Mouse (Mus musculus): ENCODE results near the gene Dcdc2b. TPM values are rescaled to one million over a fixed set of nuclear protein-coding genes. Genes with fewer than 3 reads are reported as not detected.
A peak's percentile ranks its signal among the peaks of the same experiment; 100 is the strongest.

Gene Dcdc2b
- polyA plus RNA-seq (2014; fragmentation: Nextera tagmentation; extraction: Ambion mirVana), result 1.1 and 2.6 TPM in 2 replicates

DNA sequence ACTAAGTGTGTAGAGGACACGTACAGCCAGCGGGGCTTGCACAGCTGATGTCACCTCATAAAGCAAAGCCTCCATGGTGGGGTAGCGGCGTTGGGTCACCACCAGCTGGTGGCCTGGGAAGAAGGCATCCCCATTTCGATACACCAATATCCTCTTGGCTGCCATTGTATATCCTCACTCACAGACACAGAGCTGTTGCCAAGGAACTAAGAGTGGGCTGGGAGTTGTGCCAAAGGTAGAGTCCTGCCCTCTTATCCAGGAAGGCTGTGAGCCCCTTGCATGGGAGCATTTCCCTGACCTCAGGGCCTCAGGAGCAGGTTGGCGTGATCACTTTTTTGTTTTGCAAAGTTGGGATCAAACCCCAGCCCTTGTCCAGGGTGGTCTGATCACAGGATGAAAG, at the start of gene Dcdc2b:
TSS of gene Dcdc2b (minus strand) at position 165 of the 400 bp plus-strand sequence.
- Histone ChIP-seq H3K4me2 (ENCODE audit: low read length) (no peak within 1 kb of the TSS), H3K4me1 (ENCODE audit: control insufficient read depth in 2 of 2, insufficient read depth in 2 of 2, low read length in 2 of 2) (peaks cover 8 to 16% of the 10 kb centered on the region in 2 experiments; a peak in 3 of 4 replicates), H3K27ac (replicated peaks in 1 of 2; ENCODE audit: control insufficient read depth in 1 of 2, insufficient read depth in 1 of 2, low read depth in 2 of 2, low read length in 2 of 2) (0 out of 4 replicates have a peak within 1 kb of the TSS, but pooled peaks have one; percentile 14 to 39), H3K27me3 (ENCODE audit: control insufficient read depth, insufficient read depth, low read length) (no peaks in the 10 kb centered on the region), H3K4me3 (ENCODE audit: control insufficient read depth in 1 of 2, insufficient read depth in 1 of 2, low read depth in 1 of 2, low read length in 2 of 2) (no peak within 1 kb of the TSS), H3K9ac (ENCODE audit: low read length) (no peak within 1 kb of the TSS), H3K36me3 (ENCODE audit: control insufficient read depth, insufficient read depth, low read length) (peaks cover 23% of the 10 kb centered on the region), H3K9me3 (ENCODE audit: control insufficient read depth, low read length) (no peaks in the 10 kb centered on the region)
- ATAC-seq (ENCODE audit: insufficient number of reproducible peaks, insufficient read depth, low FRiP score, low read depth), result no peak
- WGBS, result 71% methylated on average over 6 of the region's 6 CpGs

DNA sequence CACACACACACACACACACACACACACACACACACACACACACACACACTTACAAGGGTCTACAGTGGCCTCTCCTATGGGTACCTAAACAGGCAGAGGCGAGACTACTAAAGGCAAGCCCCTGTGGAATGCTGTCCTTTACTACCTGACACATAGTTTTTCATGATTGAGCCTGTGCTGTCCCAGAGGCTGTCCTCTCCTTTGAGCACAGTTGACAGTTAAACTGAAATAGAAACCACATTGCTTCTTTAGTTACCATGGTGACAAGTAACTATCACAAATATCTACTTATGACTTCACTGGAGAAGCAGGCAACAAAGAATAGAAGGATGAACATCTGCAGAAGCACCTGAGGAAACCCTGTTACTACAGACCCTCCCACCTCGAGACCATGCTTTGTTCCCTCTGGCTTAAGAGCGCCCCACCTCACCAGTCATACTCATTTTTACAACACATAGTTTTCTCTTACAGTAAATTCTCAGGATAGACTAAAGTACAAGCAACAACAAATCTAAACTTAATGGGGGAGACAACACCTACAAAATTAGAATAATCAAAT, 48.3 kb upstream of the Dcdc2b start:
- Histone ChIP-seq H3K27me3 (ENCODE audit: control insufficient read depth, insufficient read depth, low read length) (no peaks in the 10 kb centered on the region), H3K4me1 (ENCODE audit: control insufficient read depth in 2 of 2, insufficient read depth in 2 of 2, low read length in 2 of 2) (no peaks in the 10 kb centered on the region), H3K36me3 (ENCODE audit: control insufficient read depth, insufficient read depth, low read length) (peaks cover 74% of the 10 kb centered on the region), H3K27ac (replicated peaks in 1 of 2; ENCODE audit: control insufficient read depth in 1 of 2, insufficient read depth in 1 of 2, low read depth in 2 of 2, low read length in 2 of 2) (no peak overlapping the region), H3K4me3 (ENCODE audit: control insufficient read depth in 1 of 2, insufficient read depth in 1 of 2, low read depth in 1 of 2, low read length in 2 of 2) (no peak overlapping the region), H3K9ac (ENCODE audit: low read length) (no peak overlapping the region), H3K4me2 (ENCODE audit: low read length) (no peak overlapping the region), H3K9me3 (ENCODE audit: control insufficient read depth, low read length) (no peaks in the 10 kb centered on the region)
- 87% methylated on average over 3 of the region's 3 CpGs for WGBS
- ATAC-seq (ENCODE audit: insufficient number of reproducible peaks, insufficient read depth, low FRiP score, low read depth), result no peak

DNA sequence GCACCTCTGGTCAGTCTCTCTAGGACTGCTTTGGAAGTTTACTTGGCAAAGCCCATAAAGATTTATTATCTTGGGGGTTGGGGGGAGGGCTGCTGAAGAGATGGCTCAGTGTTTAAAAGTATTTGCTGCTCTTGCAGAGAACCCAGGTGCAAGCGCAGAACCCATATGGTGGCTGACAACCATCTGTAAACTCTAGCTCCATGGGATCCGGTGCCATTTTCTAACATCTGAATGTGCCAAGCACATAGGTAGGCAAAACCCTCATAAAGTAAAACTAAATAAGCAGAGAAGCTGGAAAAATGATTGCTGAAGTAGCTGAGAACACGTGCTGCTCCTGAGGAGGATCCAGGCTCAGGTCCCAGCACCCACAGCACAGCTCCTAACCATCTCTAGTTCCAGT, 47.5 kb upstream of the Dcdc2b start:
- Histone ChIP-seq H3K9me3 (ENCODE audit: control insufficient read depth, low read length) (no peaks in the 10 kb centered on the region), H3K27ac (replicated peaks in 1 of 2; ENCODE audit: control insufficient read depth in 1 of 2, insufficient read depth in 1 of 2, low read depth in 2 of 2, low read length in 2 of 2) (no peak overlapping the region), H3K4me2 (ENCODE audit: low read length) (no peak overlapping the region), H3K4me1 (ENCODE audit: control insufficient read depth in 2 of 2, insufficient read depth in 2 of 2, low read length in 2 of 2) (no peaks in the 10 kb centered on the region), H3K4me3 (ENCODE audit: control insufficient read depth in 1 of 2, insufficient read depth in 1 of 2, low read depth in 1 of 2, low read length in 2 of 2) (no peak overlapping the region), H3K36me3 (ENCODE audit: control insufficient read depth, insufficient read depth, low read length) (peaks cover 74% of the 10 kb centered on the region), H3K9ac (ENCODE audit: low read length) (no peak overlapping the region), H3K27me3 (ENCODE audit: control insufficient read depth, insufficient read depth, low read length) (no peaks in the 10 kb centered on the region)
- no peak for ATAC-seq (ENCODE audit: insufficient number of reproducible peaks, insufficient read depth, low FRiP score, low read depth)
- 90% methylated on average over 3 of the region's 3 CpGs for WGBS

DNA sequence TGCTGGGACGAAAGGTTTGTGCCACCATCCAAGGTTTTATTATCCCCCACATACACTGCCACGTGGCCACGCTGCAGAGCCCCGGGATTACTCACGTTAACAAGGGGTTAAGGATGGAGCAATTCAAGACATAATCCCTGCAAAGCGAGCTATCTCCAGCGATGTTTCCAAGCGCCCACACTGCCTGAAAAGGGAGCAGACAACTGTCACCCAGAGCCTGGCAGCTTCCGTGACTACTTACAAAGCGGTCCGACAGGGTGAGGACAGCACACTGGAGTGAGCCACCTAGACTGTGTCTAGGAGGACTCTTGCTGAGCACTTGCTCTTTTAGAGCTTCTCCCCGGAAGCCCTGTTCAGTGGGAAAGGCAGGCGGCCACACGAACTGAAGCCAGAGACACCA, 40.7 kb upstream of the Dcdc2b start:
- Histone ChIP-seq H3K27me3 (ENCODE audit: control insufficient read depth, insufficient read depth, low read length) (no peaks in the 10 kb centered on the region), H3K4me1 (ENCODE audit: control insufficient read depth in 2 of 2, insufficient read depth in 2 of 2, low read length in 2 of 2) (no peaks in the 10 kb centered on the region), H3K9me3 (ENCODE audit: control insufficient read depth, low read length) (no peaks in the 10 kb centered on the region), H3K27ac (replicated peaks in 1 of 2; ENCODE audit: control insufficient read depth in 1 of 2, insufficient read depth in 1 of 2, low read depth in 2 of 2, low read length in 2 of 2) (no peak overlapping the region), H3K4me2 (ENCODE audit: low read length) (no peak overlapping the region), H3K9ac (ENCODE audit: low read length) (no peak overlapping the region), H3K36me3 (ENCODE audit: control insufficient read depth, insufficient read depth, low read length) (peaks cover 97% of the 10 kb centered on the region), H3K4me3 (ENCODE audit: control insufficient read depth in 1 of 2, insufficient read depth in 1 of 2, low read depth in 1 of 2, low read length in 2 of 2) (no peak overlapping the region)
- ATAC-seq (ENCODE audit: insufficient number of reproducible peaks, insufficient read depth, low FRiP score, low read depth), result no peak
- WGBS, result 92% methylated on average over 14 of the region's 14 CpGs

DNA sequence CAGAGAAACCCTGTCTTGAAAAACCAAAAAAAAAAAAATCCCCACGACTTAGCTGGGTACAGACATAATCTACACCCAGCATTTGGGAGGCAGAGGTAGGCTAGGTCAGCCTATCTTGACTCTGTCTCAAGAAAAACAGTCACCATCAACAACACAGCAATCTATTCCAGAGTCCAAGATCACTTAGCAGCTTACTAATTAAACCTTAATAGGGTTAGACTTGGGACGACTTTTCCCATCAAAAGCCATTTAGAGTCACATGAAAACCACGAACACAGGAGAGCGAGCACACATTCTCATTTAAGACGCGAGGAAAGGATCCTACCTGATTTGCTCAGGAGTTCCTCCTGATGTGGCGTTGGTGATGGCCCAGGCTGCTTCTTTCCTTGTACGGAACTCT, 36.3 kb upstream of the Dcdc2b start:
- no peak overlapping the region for H3K4me2 ChIP-seq (ENCODE audit: low read length)
- H3K9me3 ChIP-seq (ENCODE audit: control insufficient read depth, low read length), result no peaks in the 10 kb centered on the region
- H3K4me1 ChIP-seq (ENCODE audit: control insufficient read depth in 2 of 2, insufficient read depth in 2 of 2, low read length in 2 of 2), result no peaks in the 10 kb centered on the region
- H3K27me3 ChIP-seq (ENCODE audit: control insufficient read depth, insufficient read depth, low read length), result no peaks in the 10 kb centered on the region
- H3K9ac ChIP-seq (ENCODE audit: low read length), result no peak overlapping the region
- no peak overlapping the region for H3K4me3 ChIP-seq (ENCODE audit: control insufficient read depth in 1 of 2, insufficient read depth in 1 of 2, low read depth in 1 of 2, low read length in 2 of 2)
- WGBS, result 93% methylated on average over 8 of the region's 8 CpGs
- H3K27ac ChIP-seq (replicated peaks in 1 of 2; ENCODE audit: control insufficient read depth in 1 of 2, insufficient read depth in 1 of 2, low read depth in 2 of 2, low read length in 2 of 2), result no peak overlapping the region
- peaks cover 97% of the 10 kb centered on the region for H3K36me3 ChIP-seq (ENCODE audit: control insufficient read depth, insufficient read depth, low read length)
- ATAC-seq (ENCODE audit: insufficient number of reproducible peaks, insufficient read depth, low FRiP score, low read depth), result no peak

DNA sequence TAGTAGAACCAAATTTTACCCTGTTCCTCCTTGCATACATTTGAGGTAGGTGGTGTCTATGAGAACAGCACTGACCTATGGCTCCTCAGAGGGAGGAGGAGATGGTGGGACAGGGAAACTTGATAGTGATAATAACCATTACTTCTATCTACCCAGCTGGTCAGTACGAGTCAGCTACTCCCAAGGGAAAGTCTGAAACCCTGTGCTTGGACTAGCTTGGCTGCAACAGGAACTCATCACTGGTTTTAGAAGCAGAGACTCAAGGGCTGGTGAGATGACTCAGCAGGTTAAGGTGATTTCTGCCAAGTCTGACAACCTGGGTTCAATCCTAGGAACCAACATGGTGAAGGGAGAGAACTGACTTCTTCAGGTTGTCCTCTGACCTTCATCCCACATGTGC, 34.6 kb upstream of the Dcdc2b start:
- Histone ChIP-seq H3K9ac (ENCODE audit: low read length) (no peak overlapping the region), H3K4me1 (ENCODE audit: control insufficient read depth in 2 of 2, insufficient read depth in 2 of 2, low read length in 2 of 2) (no peaks in the 10 kb centered on the region), H3K27me3 (ENCODE audit: control insufficient read depth, insufficient read depth, low read length) (no peaks in the 10 kb centered on the region), H3K4me3 (ENCODE audit: control insufficient read depth in 1 of 2, insufficient read depth in 1 of 2, low read depth in 1 of 2, low read length in 2 of 2) (no peak overlapping the region), H3K27ac (replicated peaks in 1 of 2; ENCODE audit: control insufficient read depth in 1 of 2, insufficient read depth in 1 of 2, low read depth in 2 of 2, low read length in 2 of 2) (no peak overlapping the region), H3K36me3 (ENCODE audit: control insufficient read depth, insufficient read depth, low read length) (peaks cover 92% of the 10 kb centered on the region), H3K4me2 (ENCODE audit: low read length) (no peak overlapping the region), H3K9me3 (ENCODE audit: control insufficient read depth, low read length) (no peaks in the 10 kb centered on the region)
- 74% methylated on average over 1 of the region's 1 CpGs for WGBS
- no peak for ATAC-seq (ENCODE audit: insufficient number of reproducible peaks, insufficient read depth, low FRiP score, low read depth)

DNA sequence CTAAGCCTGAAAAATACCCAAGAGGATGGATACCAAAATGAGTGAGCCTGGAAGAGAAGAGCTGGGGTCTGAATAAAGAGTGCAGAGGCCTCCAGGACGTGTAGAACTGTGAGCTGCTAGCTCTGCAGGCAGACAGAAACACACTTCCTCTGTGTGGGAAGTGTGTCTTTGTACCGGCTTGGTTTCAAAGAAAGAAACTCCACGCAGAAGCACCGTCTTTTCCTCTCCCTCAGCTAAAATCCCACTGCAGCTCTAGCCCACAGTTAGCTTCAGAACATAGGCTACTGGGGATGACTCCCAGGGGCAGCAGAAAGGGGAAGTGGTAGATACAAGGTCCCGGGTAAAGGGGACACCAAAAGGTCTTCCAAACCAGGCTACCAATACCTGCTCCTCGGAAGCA, 31.1 kb upstream of the Dcdc2b start:
- Histone ChIP-seq H3K27ac (replicated peaks in 1 of 2; ENCODE audit: control insufficient read depth in 1 of 2, insufficient read depth in 1 of 2, low read depth in 2 of 2, low read length in 2 of 2) (no peak overlapping the region), H3K9ac (ENCODE audit: low read length) (no peak overlapping the region), H3K27me3 (ENCODE audit: control insufficient read depth, insufficient read depth, low read length) (no peaks in the 10 kb centered on the region), H3K9me3 (ENCODE audit: control insufficient read depth, low read length) (no peaks in the 10 kb centered on the region), H3K4me3 (ENCODE audit: control insufficient read depth in 1 of 2, insufficient read depth in 1 of 2, low read depth in 1 of 2, low read length in 2 of 2) (no peak overlapping the region), H3K4me2 (ENCODE audit: low read length) (no peak overlapping the region), H3K36me3 (ENCODE audit: control insufficient read depth, insufficient read depth, low read length) (peaks cover 60% of the 10 kb centered on the region), H3K4me1 (ENCODE audit: control insufficient read depth in 2 of 2, insufficient read depth in 2 of 2, low read length in 2 of 2) (peaks cover 0 to 4% of the 10 kb centered on the region in 2 experiments; a peak in 1 of 4 replicates)
- no peak for ATAC-seq (ENCODE audit: insufficient number of reproducible peaks, insufficient read depth, low FRiP score, low read depth)
- WGBS, result 87% methylated on average over 6 of the region's 6 CpGs

DNA sequence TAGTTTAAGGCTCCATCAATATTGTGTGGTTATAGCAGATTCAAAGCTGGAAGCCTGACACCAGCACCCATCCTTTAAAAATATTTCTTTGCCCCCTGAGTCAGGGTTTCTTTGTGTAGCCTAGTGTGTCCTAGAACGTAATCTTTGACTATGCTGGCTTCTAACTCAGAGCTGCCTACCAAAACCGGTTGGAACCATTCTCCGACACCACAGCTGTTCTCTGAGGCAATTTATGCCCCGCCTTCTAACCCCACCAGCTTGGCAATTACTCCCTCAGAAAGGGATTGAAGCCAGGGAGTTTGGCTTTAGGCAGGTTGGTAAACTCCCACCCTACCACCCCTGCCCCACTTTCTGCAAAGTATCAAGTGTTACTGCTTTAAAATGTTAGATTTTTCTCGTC, 27.7 kb upstream of the Dcdc2b start:
- no peaks in the 10 kb centered on the region for H3K9me3 ChIP-seq (ENCODE audit: control insufficient read depth, low read length)
- ATAC-seq (ENCODE audit: insufficient number of reproducible peaks, insufficient read depth, low FRiP score, low read depth), result no peak
- H3K9ac ChIP-seq (ENCODE audit: low read length), result peak overlapping the region; percentile 82; the same call in 1 of the 2 replicates
- no peak overlapping the region for H3K27ac ChIP-seq (replicated peaks in 1 of 2; ENCODE audit: control insufficient read depth in 1 of 2, insufficient read depth in 1 of 2, low read depth in 2 of 2, low read length in 2 of 2)
- WGBS, result 57% methylated on average over 5 of the region's 5 CpGs
- no peak overlapping the region for H3K4me3 ChIP-seq (ENCODE audit: control insufficient read depth in 1 of 2, insufficient read depth in 1 of 2, low read depth in 1 of 2, low read length in 2 of 2)
- H3K36me3 ChIP-seq (ENCODE audit: control insufficient read depth, insufficient read depth, low read length), result peaks cover 50% of the 10 kb centered on the region
- H3K27me3 ChIP-seq (ENCODE audit: control insufficient read depth, insufficient read depth, low read length), result no peaks in the 10 kb centered on the region
- peaks cover 2 to 21% of the 10 kb centered on the region in 2 experiments; a peak in 3 of 4 replicates for H3K4me1 ChIP-seq (ENCODE audit: control insufficient read depth in 2 of 2, insufficient read depth in 2 of 2, low read length in 2 of 2)
- peak overlapping the region; percentile 85 for H3K4me2 ChIP-seq (ENCODE audit: low read length)
